Mouse (Mus musculus) olfactory bulb, adult 2 months (tissue): ENCODE data around the gene Edn3.

Source experiments
- CTCF ChIP-seq: fragments of 200-500 bp; IDR thresholded peaks from 2 replicates; pipeline ENCODE4 v1.5.1; 2012; ENCODE audit warnings: low read depth, mild to moderate bottlenecking, low read length, moderate library complexity; ENCODE audit not compliant: insufficient read depth
- POLR2A ChIP-seq: fragments of 200-500 bp; IDR thresholded peaks from 2 replicates; pipeline ENCODE4 v1.6.1; 2012; ENCODE audit warnings: mild to moderate bottlenecking, low read depth, low read length, moderate library complexity; ENCODE audit not compliant: insufficient read depth

DNA sequence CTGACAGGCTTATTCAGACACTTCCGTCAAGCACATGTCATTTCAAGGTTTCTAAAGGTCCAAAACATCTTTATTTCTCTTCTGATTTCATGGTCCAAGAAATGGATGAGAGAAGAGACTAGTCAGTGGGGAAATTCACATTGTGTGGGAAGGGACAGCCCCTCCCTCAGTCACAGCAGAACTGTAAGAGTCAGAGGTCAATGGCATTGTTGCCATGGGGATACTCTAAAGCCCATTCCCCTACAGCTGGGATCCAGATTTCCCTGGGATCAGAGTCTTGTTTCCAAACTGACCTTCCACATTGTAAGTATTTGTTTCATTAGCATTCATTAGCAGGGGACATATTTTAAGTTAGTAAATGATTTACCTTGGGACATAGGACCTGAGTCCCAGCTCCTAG, 32.8 kb downstream of the Edn3 start:
- no peak for TF ChIP-seq CTCF
- no peak for TF ChIP-seq POLR2A
